Mouse (Mus musculus) stomach, embryonic 14.5 days (tissue): Measurements from ENCODE around the gene Vps72. TPM values are rescaled to one million over a fixed set of nuclear protein-coding genes. Genes with fewer than 3 reads are reported as not detected.
A peak's percentile ranks its signal among the peaks of the same experiment; 100 is the strongest.

Experiments used
- ATAC-seq: fragments of 200-750 bp; cut with Nextera tagmentation; 2 replicates; pipeline ENCODE4 v1.8.0; 2017; ENCODE audit warnings: low read depth, moderate TSS enrichment; ENCODE audit not compliant: insufficient number of reproducible peaks, insufficient read depth, low FRiP score
- H3K27ac ChIP-seq: fragments of 300-500 bp; sonication (generic); 2 replicates; pipeline ENCODE4 v1.5.1; 2014; ENCODE audit warnings: mild to moderate bottlenecking, low read length, moderate library complexity, mixed read lengths
- H3K27me3 ChIP-seq: fragments of 300-500 bp; sonication (generic); 2 replicates; pipeline ENCODE4 v1.6.1; 2014; ENCODE audit warnings: low read length, control low read depth, mixed read lengths; ENCODE audit not compliant: control insufficient read depth, insufficient read depth
- H3K36me3 ChIP-seq: fragments of 300-500 bp; sonication (generic); 2 replicates; pipeline ENCODE4 v1.6.1; 2014; ENCODE audit warnings: mild to moderate bottlenecking, control low read depth, low read length, moderate library complexity, mixed read lengths; ENCODE audit not compliant: control insufficient read depth, insufficient read depth
- H3K4me1 ChIP-seq: fragments of 300-500 bp; sonication (generic); 2 replicates; pipeline ENCODE4 v1.6.1; 2014; ENCODE audit warnings: low read length, control low read depth, mixed read lengths; ENCODE audit not compliant: control insufficient read depth, insufficient read depth
- H3K4me2 ChIP-seq: fragments of 300-500 bp; sonication (generic); replicated peaks from 2 replicates; pipeline ENCODE4 v1.6.1; 2014; ENCODE audit warnings: low read depth, low read length, control low read depth
- H3K4me3 ChIP-seq: fragments of 300-500 bp; sonication (generic); 2 replicates; pipeline ENCODE4 v1.5.1; 2014; ENCODE audit warnings: low read depth, low read length, control low read depth
- H3K9ac ChIP-seq: fragments of 300-500 bp; sonication (generic); replicated peaks from 2 replicates; pipeline ENCODE4 v1.6.1; 2014; ENCODE audit warnings: low read depth, mild to moderate bottlenecking, control low read depth, low read length, moderate library complexity, mixed read lengths
- H3K9me3 ChIP-seq: fragments of 300-500 bp; sonication (generic); 2 replicates; pipeline ENCODE4 v1.6.1; 2016; ENCODE audit warnings: low read depth, low read length, control low read depth; ENCODE audit not compliant: control insufficient read depth
- WGBS: fragments of 180-500 bp; shearing (Covaris S2); extraction: QIAGEN DNeasy Blood & Tissue Kit; methylation state at CpG from one replicate; pipeline ENCODE4 v1.1.7; 2014; 5-methylcytosine and 5-hydroxymethylcytosine counted together
- polyA plus RNA-seq: library from polyadenylated mRNA; unstranded; fragments of >200 nt; fragmentation: Nextera tagmentation; extraction: Ambion mirVana; gene quantifications from 2 replicates; pipeline ENCODE4 v1.2.1, GENCODE M21; 2014

Gene Vps72
- 139 and 156 TPM in 2 replicates for polyA plus RNA-seq

GRCm38 (mm10) chr3:95110911-95111726 lies at the start of gene Vps72:
Gene Vps72, plus strand, starts transcription at chr3:95111022.
- Histone ChIP-seq H3K27me3 (no peaks in the 10 kb centered on the region), H3K4me2 (peak within 1 kb of the TSS; percentile 40), H3K4me1 (0 out of 2 replicates have a peak, but pooled peaks cover 5% of the 10 kb centered on the region), H3K36me3 (peaks cover 15% of the 10 kb centered on the region), H3K9ac (peak within 1 kb of the TSS; percentile 68), H3K27ac (peak within 1 kb of the TSS; percentile 98), H3K4me3 (peak within 1 kb of the TSS; percentile 80), H3K9me3 (no peaks in the 10 kb centered on the region)
- under 1% methylated on average over 54 of the region's 54 CpGs for WGBS
- ATAC-seq: peak; percentile 70

DNA sequence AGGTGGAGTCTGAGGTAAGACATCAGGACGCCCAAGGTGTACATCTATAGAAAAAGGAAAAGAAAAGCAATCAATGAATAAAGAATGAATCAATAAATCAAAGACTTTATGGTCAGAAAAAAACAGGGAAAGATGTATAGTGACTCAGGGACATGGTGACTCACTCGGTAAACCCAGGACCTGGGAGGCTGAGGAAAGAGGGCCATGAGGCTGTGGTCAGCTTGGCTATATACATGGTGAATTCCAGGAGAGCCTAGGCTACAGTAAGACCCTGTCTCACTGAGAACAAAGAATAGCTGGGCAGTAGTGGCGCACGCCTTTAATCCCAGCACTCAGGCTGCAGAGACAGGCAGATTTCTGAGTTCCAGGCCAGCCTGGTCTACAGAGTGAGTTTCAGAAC lies 47.1 kb upstream of the Vps72 start:
- H3K9ac ChIP-seq: no peak overlapping the region
- H3K4me3 ChIP-seq: no peak overlapping the region
- no peak overlapping the region for H3K27ac ChIP-seq
- H3K4me2 ChIP-seq: no peak overlapping the region
- no peaks in the 10 kb centered on the region for H3K4me1 ChIP-seq
- H3K9me3 ChIP-seq: no peaks in the 10 kb centered on the region
- no peaks in the 10 kb centered on the region for H3K27me3 ChIP-seq
- WGBS: 94% methylated on average over 4 of the region's 4 CpGs
- peaks cover 84% of the 10 kb centered on the region for H3K36me3 ChIP-seq
- ATAC-seq: no peak

GRCm38 (mm10) chr3:95065553-95065952 lies 45.3 kb upstream of the Vps72 start:
- 100% methylated on average over 1 of the region's 1 CpGs for WGBS
- Histone ChIP-seq H3K4me2 (no peak overlapping the region), H3K4me3 (no peak overlapping the region), H3K27ac (no peak overlapping the region), H3K9me3 (no peaks in the 10 kb centered on the region), H3K36me3 (peaks cover 80% of the 10 kb centered on the region), H3K4me1 (no peaks in the 10 kb centered on the region), H3K27me3 (no peaks in the 10 kb centered on the region), H3K9ac (no peak overlapping the region)
- ATAC-seq: no peak

DNA sequence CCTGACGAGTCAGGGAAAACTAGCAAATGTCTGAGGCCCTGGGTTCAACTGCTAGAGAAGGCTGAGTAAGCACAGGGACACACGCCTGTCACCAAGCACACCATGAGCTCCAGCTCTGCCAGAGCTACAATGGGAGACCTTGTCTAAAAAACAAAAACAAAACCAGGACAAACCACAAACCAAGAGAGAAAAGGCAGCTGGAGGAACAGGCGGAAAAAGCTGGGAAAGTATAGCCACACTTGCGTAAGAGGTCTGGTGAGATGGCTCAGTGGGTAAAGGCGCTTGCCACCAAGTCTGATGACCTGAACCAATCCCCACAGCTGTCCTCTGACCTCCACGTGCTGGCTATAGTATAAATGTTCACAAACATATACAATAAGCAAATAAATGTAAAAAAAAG lies 44.7 kb upstream of the Vps72 start:
- Histone ChIP-seq H3K4me2 (no peak overlapping the region), H3K4me3 (no peak overlapping the region), H3K36me3 (peaks cover 80% of the 10 kb centered on the region), H3K9me3 (no peaks in the 10 kb centered on the region), H3K9ac (no peak overlapping the region), H3K4me1 (no peaks in the 10 kb centered on the region), H3K27me3 (no peaks in the 10 kb centered on the region), H3K27ac (no peak overlapping the region)
- 91% methylated on average over 6 of the region's 6 CpGs for WGBS
- ATAC-seq: no peak

- H3K9me3 ChIP-seq: no peaks in the 10 kb centered on the region
- no peak overlapping the region for H3K9ac ChIP-seq
- H3K27me3 ChIP-seq: no peaks in the 10 kb centered on the region
- H3K27ac ChIP-seq: no peak overlapping the region
- no peak overlapping the region for H3K4me2 ChIP-seq
- 89% methylated on average over 11 of the region's 11 CpGs for WGBS
- no peaks in the 10 kb centered on the region for H3K4me1 ChIP-seq
- ATAC-seq: no peak
- no peak overlapping the region for H3K4me3 ChIP-seq
- H3K36me3 ChIP-seq: peaks cover 81% of the 10 kb centered on the region
Measured at GRCm38 (mm10) chr3:95066570-95066969, 44.3 kb upstream of the Vps72 start.

DNA sequence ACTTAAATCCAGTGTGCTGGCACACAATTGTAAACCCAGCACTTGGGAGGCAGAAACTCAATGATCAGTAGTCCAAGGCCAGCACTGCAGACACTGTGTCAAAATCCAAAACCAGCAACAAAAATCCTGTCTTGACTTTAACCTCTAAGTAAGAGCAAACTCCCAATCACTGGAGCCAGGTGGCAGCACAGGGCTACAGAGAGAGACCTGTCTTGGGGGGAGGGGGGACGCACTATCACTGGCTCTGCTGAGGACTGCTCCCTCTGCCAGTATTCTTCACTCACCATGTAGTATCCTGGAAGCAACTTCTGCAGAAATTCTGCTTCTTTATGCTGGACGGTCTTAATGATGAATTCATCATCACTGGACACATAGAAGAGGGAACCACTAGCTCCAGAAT lies 39.2 kb upstream of the Vps72 start:
- Histone ChIP-seq H3K36me3 (peaks cover 63% of the 10 kb centered on the region), H3K27ac (no peak overlapping the region), H3K9ac (no peak overlapping the region), H3K27me3 (no peaks in the 10 kb centered on the region), H3K4me1 (no peaks in the 10 kb centered on the region), H3K9me3 (no peaks in the 10 kb centered on the region), H3K4me2 (no peak overlapping the region), H3K4me3 (no peak overlapping the region)
- whole genome bisulfite sequencing: 85% methylated on average over 2 of the region's 2 CpGs
- ATAC-seq: no peak

DNA sequence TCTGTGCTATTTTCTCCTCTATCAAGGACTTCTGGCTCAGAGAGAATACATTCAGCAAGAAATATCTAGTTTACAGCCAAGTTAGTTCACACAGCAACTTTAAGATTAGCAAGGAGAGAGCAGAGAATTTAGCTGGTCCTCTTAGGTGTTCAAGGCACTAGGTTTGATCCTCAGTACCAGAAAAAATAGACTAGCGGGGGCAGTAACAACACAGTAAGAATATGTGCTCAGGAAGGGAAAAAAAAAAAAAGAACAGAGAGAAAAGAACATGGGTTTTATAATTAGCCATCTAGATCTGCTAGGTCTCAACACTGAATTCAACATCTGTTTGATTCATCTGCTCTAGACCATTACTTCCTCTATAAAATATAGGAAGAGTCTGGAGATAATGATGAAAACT lies 22.8 kb upstream of the Vps72 start:
- Histone ChIP-seq H3K27me3 (no peaks in the 10 kb centered on the region), H3K4me2 (no peak overlapping the region), H3K9ac (no peak overlapping the region), H3K9me3 (no peaks in the 10 kb centered on the region), H3K27ac (no peak overlapping the region), H3K36me3 (peaks cover 8% of the 10 kb centered on the region; the same call in 1 of the 2 replicates), H3K4me3 (no peak overlapping the region), H3K4me1 (no peaks in the 10 kb centered on the region)
- 91% methylated on average over 1 of the region's 1 CpGs for WGBS
- ATAC-seq: no peak

GRCm38 (mm10) chr3:95100854-95101253 lies 10.0 kb upstream of the Vps72 start:
- H3K36me3 ChIP-seq: peaks cover 8% of the 10 kb centered on the region
- H3K9me3 ChIP-seq: no peaks in the 10 kb centered on the region
- WGBS: 35% methylated on average over 2 of the region's 2 CpGs
- H3K9ac ChIP-seq: no peak overlapping the region
- ATAC-seq: no peak
- no peak overlapping the region for H3K4me2 ChIP-seq
- no peak overlapping the region for H3K27ac ChIP-seq
- no peak overlapping the region for H3K4me3 ChIP-seq
- no peaks in the 10 kb centered on the region for H3K27me3 ChIP-seq
- peaks cover 7% of the 10 kb centered on the region for H3K4me1 ChIP-seq
